Mouse (Mus musculus): ENCODE data around the gene Ypel2. TPM values are rescaled to one million over a fixed set of nuclear protein-coding genes. Genes with fewer than 3 reads are reported as not detected.

The Ypel2 gene
- polyA plus RNA-seq, 2 experiments: 0.70 to 0.83 TPM

DNA sequence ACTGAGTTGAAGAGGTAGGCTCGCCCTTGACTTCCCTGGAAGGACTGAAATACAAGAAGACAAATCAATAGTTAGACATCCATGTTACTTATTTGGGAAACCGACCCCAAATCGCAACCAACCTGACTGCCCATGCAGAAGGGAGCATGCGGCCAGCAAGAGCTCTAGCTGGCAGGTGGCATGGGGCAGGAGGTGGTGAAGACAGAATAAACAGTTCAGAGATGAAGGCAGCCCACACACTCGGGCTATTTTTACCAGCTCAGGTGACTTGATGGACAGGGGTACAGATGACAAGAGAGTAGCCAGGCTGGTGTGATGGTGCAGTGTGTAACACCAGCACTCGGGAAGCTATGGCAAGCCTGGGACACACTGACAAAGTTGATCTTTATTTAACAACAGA, 47.6 kb downstream of the Ypel2 start:
- Histone ChIP-seq H3K36me3 (replicated peaks; ENCODE audit: control insufficient read depth, insufficient read depth, low read depth) (no peaks in the 10 kb centered on the region), H3K27me3 (ENCODE audit: control insufficient read depth, insufficient read depth, low read length) (no peaks in the 10 kb centered on the region), H3K9ac (replicated peaks) (no peak overlapping the region), H3K4me2 (ENCODE audit: low read depth) (no peak overlapping the region), H3K4me3 (ENCODE audit: insufficient read depth in 1 of 2, low read depth in 2 of 2, low read length in 2 of 2) (no peak overlapping the region), H3K9me3 (ENCODE audit: control insufficient read depth, low read length) (no peaks in the 10 kb centered on the region), H3K27ac (no peak overlapping the region), H3K4me1 (replicated peaks; ENCODE audit: control insufficient read depth in 2 of 2, insufficient read depth in 2 of 2, low read length in 1 of 2) (no peaks in the 10 kb centered on the region)
- WGBS (ENCODE audit: insufficient replicate concordance): 64% methylated on average over 6 of the region's 6 CpGs
- TF ChIP-seq CTCF (IDR thresholded peaks at IDR 0.05; ENCODE audit: low read depth) (no peak), EP300 (IDR thresholded peaks at IDR 0.05; ENCODE audit: low read depth) (no peak)
- DNase-seq (ENCODE audit: low read depth in 3 of 3, low spot score in 3 of 3): no peak
- no peak for ATAC-seq (ENCODE audit: insufficient read depth)

DNA sequence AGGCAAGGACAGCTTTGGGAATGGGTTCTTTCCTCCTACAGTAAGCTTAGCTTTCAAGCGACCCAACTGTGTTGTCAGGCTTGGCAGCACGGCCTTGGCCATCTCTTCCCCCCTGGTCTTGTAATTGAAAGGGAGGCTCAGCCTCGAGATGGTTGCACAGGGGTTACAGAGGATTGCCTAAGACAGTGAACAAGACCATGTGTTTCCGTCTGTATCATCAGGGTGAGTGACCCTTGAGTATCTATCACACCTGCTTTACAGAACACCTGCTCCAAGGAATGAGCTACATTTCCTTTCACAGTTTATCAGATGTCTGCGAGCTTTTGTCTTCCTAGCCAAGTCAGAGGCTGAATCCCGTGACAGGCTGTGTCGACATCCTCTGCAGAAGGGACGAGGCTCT, 48.4 kb downstream of the Ypel2 start:
- Histone ChIP-seq H3K9me3 (ENCODE audit: control insufficient read depth, low read length) (no peaks in the 10 kb centered on the region), H3K9ac (replicated peaks) (no peak overlapping the region), H3K27me3 (ENCODE audit: control insufficient read depth, insufficient read depth, low read length) (no peaks in the 10 kb centered on the region), H3K4me2 (ENCODE audit: low read depth) (no peak overlapping the region), H3K4me1 (replicated peaks; ENCODE audit: control insufficient read depth in 2 of 2, insufficient read depth in 2 of 2, low read length in 1 of 2) (no peaks in the 10 kb centered on the region), H3K36me3 (replicated peaks; ENCODE audit: control insufficient read depth, insufficient read depth, low read depth) (no peaks in the 10 kb centered on the region), H3K27ac (no peak overlapping the region), H3K4me3 (ENCODE audit: insufficient read depth in 1 of 2, low read depth in 2 of 2, low read length in 2 of 2) (no peak overlapping the region)
- 50% methylated on average over 8 of the region's 8 CpGs for WGBS (ENCODE audit: insufficient replicate concordance)
- TF ChIP-seq EP300 (IDR thresholded peaks at IDR 0.05; ENCODE audit: low read depth) (no peak), CTCF (IDR thresholded peaks at IDR 0.05; ENCODE audit: low read depth) (no peak)
- ATAC-seq (ENCODE audit: insufficient read depth): no peak
- DNase-seq (ENCODE audit: low read depth in 3 of 3, low spot score in 3 of 3): no peak

DNA sequence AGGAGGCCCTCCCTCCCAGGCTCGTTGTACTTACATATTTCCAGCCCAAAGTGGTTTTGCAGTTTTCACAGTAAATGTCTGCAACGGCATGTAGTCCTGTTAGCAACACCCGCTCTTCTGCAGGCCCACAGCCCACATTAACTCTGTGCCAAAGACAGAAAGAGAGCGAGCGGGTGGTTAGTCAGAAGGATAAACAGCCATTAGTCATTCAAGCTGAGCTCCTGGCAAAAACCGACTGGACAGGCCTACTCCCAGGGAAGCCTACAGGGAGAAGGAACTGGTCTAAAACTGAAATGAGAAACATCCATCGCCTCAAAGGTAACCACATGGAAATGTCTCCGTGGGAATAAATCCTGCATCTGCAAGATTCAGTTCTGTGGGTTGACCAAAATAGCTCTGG, 49.0 kb downstream of the Ypel2 start:
- WGBS (ENCODE audit: insufficient replicate concordance): 61% methylated on average over 8 of the region's 8 CpGs
- Histone ChIP-seq H3K4me2 (ENCODE audit: low read depth) (no peak overlapping the region), H3K4me1 (replicated peaks; ENCODE audit: control insufficient read depth in 2 of 2, insufficient read depth in 2 of 2, low read length in 1 of 2) (no peaks in the 10 kb centered on the region), H3K36me3 (replicated peaks; ENCODE audit: control insufficient read depth, insufficient read depth, low read depth) (no peaks in the 10 kb centered on the region), H3K27me3 (ENCODE audit: control insufficient read depth, insufficient read depth, low read length) (no peaks in the 10 kb centered on the region), H3K4me3 (ENCODE audit: insufficient read depth in 1 of 2, low read depth in 2 of 2, low read length in 2 of 2) (no peak overlapping the region), H3K9me3 (ENCODE audit: control insufficient read depth, low read length) (no peaks in the 10 kb centered on the region), H3K27ac (no peak overlapping the region), H3K9ac (replicated peaks) (no peak overlapping the region)
- ATAC-seq (ENCODE audit: insufficient read depth) (no peak), DNase-seq (ENCODE audit: low read depth in 3 of 3, low spot score in 3 of 3) (no peak)
- TF ChIP-seq EP300 (IDR thresholded peaks at IDR 0.05; ENCODE audit: low read depth): no peak
- no peak for TF ChIP-seq CTCF (IDR thresholded peaks at IDR 0.05; ENCODE audit: low read depth)

GRCm38 (mm10) chr11:86941904-86942303, 51.6 kb downstream of the Ypel2 start:
- 59% methylated on average over 8 of the region's 8 CpGs for WGBS (ENCODE audit: insufficient replicate concordance)
- TF ChIP-seq CTCF (IDR thresholded peaks at IDR 0.05; ENCODE audit: low read depth) (no peak), EP300 (IDR thresholded peaks at IDR 0.05; ENCODE audit: low read depth) (no peak)
- no peak for ATAC-seq (ENCODE audit: insufficient read depth)

GRCm38 (mm10) chr11:86939503-86939902, 54.0 kb downstream of the Ypel2 start:
- ATAC-seq (ENCODE audit: insufficient read depth): no peak
- WGBS (ENCODE audit: insufficient replicate concordance): 49% methylated on average over 6 of the region's 6 CpGs

More at GRCm38 (mm10) chr11:86941904-86942303, 51.6 kb downstream of the Ypel2 start:
- Histone ChIP-seq H3K36me3 (replicated peaks; ENCODE audit: control insufficient read depth, insufficient read depth, low read depth) (no peaks in the 10 kb centered on the region), H3K4me3 (ENCODE audit: insufficient read depth in 1 of 2, low read depth in 2 of 2, low read length in 2 of 2) (no peak overlapping the region), H3K4me2 (ENCODE audit: low read depth) (no peak overlapping the region), H3K27ac (no peak overlapping the region), H3K4me1 (replicated peaks; ENCODE audit: control insufficient read depth in 2 of 2, insufficient read depth in 2 of 2, low read length in 1 of 2) (no peaks in the 10 kb centered on the region), H3K27me3 (ENCODE audit: control insufficient read depth, insufficient read depth, low read length) (no peaks in the 10 kb centered on the region), H3K9ac (replicated peaks) (no peak overlapping the region), H3K9me3 (ENCODE audit: control insufficient read depth, low read length) (no peaks in the 10 kb centered on the region)
- no peak for DNase-seq (ENCODE audit: low read depth in 3 of 3, low spot score in 3 of 3)

More at GRCm38 (mm10) chr11:86939503-86939902, 54.0 kb downstream of the Ypel2 start:
- no peak for DNase-seq (ENCODE audit: low read depth in 3 of 3, low spot score in 3 of 3)
- TF ChIP-seq CTCF (IDR thresholded peaks at IDR 0.05; ENCODE audit: low read depth): no peak
- no peak for TF ChIP-seq EP300 (IDR thresholded peaks at IDR 0.05; ENCODE audit: low read depth)
- Histone ChIP-seq H3K27me3 (ENCODE audit: control insufficient read depth, insufficient read depth, low read length) (no peaks in the 10 kb centered on the region), H3K4me3 (ENCODE audit: insufficient read depth in 1 of 2, low read depth in 2 of 2, low read length in 2 of 2) (no peak overlapping the region), H3K4me2 (ENCODE audit: low read depth) (no peak overlapping the region), H3K36me3 (replicated peaks; ENCODE audit: control insufficient read depth, insufficient read depth, low read depth) (no peaks in the 10 kb centered on the region), H3K4me1 (replicated peaks; ENCODE audit: control insufficient read depth in 2 of 2, insufficient read depth in 2 of 2, low read length in 1 of 2) (no peaks in the 10 kb centered on the region), H3K27ac (no peak overlapping the region), H3K9me3 (ENCODE audit: control insufficient read depth, low read length) (no peaks in the 10 kb centered on the region), H3K9ac (replicated peaks) (no peak overlapping the region)
